Mouse (Mus musculus) MEL (cell line): ENCODE measurements around the gene Gpn2. TPM values are rescaled to one million over a fixed set of nuclear protein-coding genes. Genes with fewer than 3 reads are reported as not detected.

Experiments used
- DNase-seq: peaks from one replicate; pipeline ENCODE4 v3.0.0; 2011; ENCODE audit warnings: low read depth, low spot score
- H3K27ac ChIP-seq: 2 replicates; pipeline ENCODE4 v1.5.1; 2012; ENCODE audit warnings: low read depth, mild to moderate bottlenecking, control low read depth, low read length, moderate library complexity; ENCODE audit not compliant: control insufficient read depth
- H3K27me3 ChIP-seq, 2 experiments: fragments of 150-350 bp in 1 of 2; sonication (generic) in 1 of 2; 2 replicates each; pipeline ENCODE4 v1.6.1; 2012; ENCODE audit warnings: low read length in 2 of 2, mild to moderate bottlenecking in 2 of 2, improper control_type of control experiment in 1 of 2, moderate library complexity in 1 of 2; ENCODE audit not compliant: insufficient read depth in 2 of 2, control insufficient read depth in 1 of 2
- H3K36me3 ChIP-seq, 2 experiments: 2 replicates each; pipeline ENCODE4 v1.6.1; 2012 to 2014; ENCODE audit warnings: low read length in 2 of 2, improper control_type of control experiment in 1 of 2, inconsistent platforms in 1 of 2, mild to moderate bottlenecking in 1 of 2; ENCODE audit not compliant: insufficient read depth in 2 of 2, control insufficient read depth in 1 of 2
- H3K4me1 ChIP-seq, 2 experiments: fragments of 150-350 bp in 1 of 2; sonication (generic) in 1 of 2; 2 replicates each; pipeline ENCODE4 v1.6.1; 2012; ENCODE audit warnings: low read length in 2 of 2, improper control_type of control experiment in 1 of 2, mild to moderate bottlenecking in 1 of 2; ENCODE audit not compliant: insufficient read depth in 2 of 2, control insufficient read depth in 1 of 2
- H3K4me3 ChIP-seq, 2 experiments: fragments of 150-350 bp in 1 of 2; sonication (generic) in 1 of 2; 2 replicates each; pipeline ENCODE4 v1.5.1; 2012; ENCODE audit warnings: low read depth in 2 of 2, low read length in 2 of 2, mild to moderate bottlenecking in 2 of 2, moderate library complexity in 2 of 2, control low read depth in 1 of 2, improper control_type of control experiment in 1 of 2; ENCODE audit not compliant: control insufficient read depth in 1 of 2, insufficient read depth in 1 of 2
- H3K79me2 ChIP-seq: 2 replicates; pipeline ENCODE4 v1.6.1; 2012; ENCODE audit warnings: mild to moderate bottlenecking, low read length, moderate library complexity; ENCODE audit not compliant: control insufficient read depth, poor library complexity, insufficient read depth
- H3K9ac ChIP-seq: 2 replicates; pipeline ENCODE4 v1.6.1; 2012; ENCODE audit warnings: low read depth, mild to moderate bottlenecking, control low read depth, low read length, moderate library complexity; ENCODE audit not compliant: control insufficient read depth, poor library complexity, severe bottlenecking
- H3K9me3 ChIP-seq: fragments of 150-350 bp; sonication (generic); replicated peaks from 2 replicates; pipeline ENCODE4 v1.6.1; 2012; ENCODE audit warnings: mild to moderate bottlenecking, low read length, improper control_type of control experiment, moderate library complexity; ENCODE audit not compliant: insufficient read depth
- BHLHE40 ChIP-seq: IDR thresholded peaks from 2 replicates; pipeline ENCODE4 v1.6.1; 2012; ENCODE audit warnings: low read depth, mild to moderate bottlenecking, inconsistent platforms, low read length, improper control_type of control experiment, borderline replicate concordance
- CHD1 ChIP-seq: IDR thresholded peaks from 2 replicates; pipeline ENCODE4 v1.6.1; 2012; ENCODE audit warnings: low read depth, mild to moderate bottlenecking, inconsistent platforms, low read length, improper control_type of control experiment
- CHD2 ChIP-seq: IDR thresholded peaks from 2 replicates; pipeline ENCODE4 v1.6.1; 2011; ENCODE audit warnings: low read length, improper control_type of control experiment
- CTCF ChIP-seq, 3 experiments: IDR thresholded peaks in 2 of 3; conservative IDR thresholded peaks in 1 of 3; 2 replicates each; pipeline ENCODE4 v1.5.1; 2011 to 2012; ENCODE audit warnings: low read length in 3 of 3, low read depth in 2 of 3, mild to moderate bottlenecking in 2 of 3, improper control_type of control experiment in 1 of 3, inconsistent platforms in 1 of 3, mixed read lengths in 1 of 3, moderate library complexity in 1 of 3; ENCODE audit not compliant: control insufficient read depth in 1 of 3, insufficient read depth in 1 of 3, poor library complexity in 1 of 3, severe bottlenecking in 1 of 3
- E2F4 ChIP-seq: IDR thresholded peaks from 2 replicates; pipeline ENCODE4 v1.6.1; 2011; ENCODE audit warnings: low read depth, low read length, improper control_type of control experiment, borderline replicate concordance
- ELF1 ChIP-seq: IDR thresholded peaks from 2 replicates; pipeline ENCODE4 v1.6.1; 2014; ENCODE audit warnings: low read depth, mild to moderate bottlenecking, inconsistent platforms, low read length, improper control_type of control experiment, moderate library complexity
- ETS1 ChIP-seq: IDR thresholded peaks from 2 replicates; pipeline ENCODE4 v1.6.1; 2012; ENCODE audit warnings: low read depth, mild to moderate bottlenecking, inconsistent platforms, low read length, improper control_type of control experiment, moderate library complexity
- GATA1 ChIP-seq: IDR thresholded peaks from 2 replicates; pipeline ENCODE4 v1.6.1; 2011; ENCODE audit warnings: low read depth, low read length, improper control_type of control experiment
- JUND ChIP-seq: IDR thresholded peaks from 2 replicates; pipeline ENCODE4 v1.6.1; 2011; ENCODE audit warnings: low read depth, mild to moderate bottlenecking, improper control_type of control experiment, low read length
- MAFK ChIP-seq: IDR thresholded peaks from 2 replicates; pipeline ENCODE4 v1.6.1; 2011; ENCODE audit warnings: low read depth, mild to moderate bottlenecking, low read length, improper control_type of control experiment, borderline replicate concordance
- MEF2A ChIP-seq: IDR thresholded peaks from 2 replicates; pipeline ENCODE4 v1.6.1; 2014; ENCODE audit warnings: low read depth, mild to moderate bottlenecking, inconsistent platforms, low read length, improper control_type of control experiment; ENCODE audit not compliant: poor library complexity, insufficient replicate concordance, severe bottlenecking; ENCODE audit errors: extremely low read depth
- MYB ChIP-seq: IDR thresholded peaks from 2 replicates; pipeline ENCODE4 v1.6.1; 2011; ENCODE audit warnings: mild to moderate bottlenecking, low read depth, low read length, improper control_type of control experiment
- RCOR1 ChIP-seq: IDR thresholded peaks from 2 replicates; pipeline ENCODE4 v1.6.1; 2012; ENCODE audit warnings: low read depth, mild to moderate bottlenecking, inconsistent platforms, low read length, improper control_type of control experiment
- SIN3A ChIP-seq: IDR thresholded peaks from 2 replicates; pipeline ENCODE4 v1.6.1; 2012; ENCODE audit warnings: low read length, improper control_type of control experiment, inconsistent platforms
- SMC3 ChIP-seq: IDR thresholded peaks from 2 replicates; pipeline ENCODE4 v1.6.1; 2011; ENCODE audit warnings: low read depth, low read length, improper control_type of control experiment
- TAL1 ChIP-seq: IDR thresholded peaks from 2 replicates; pipeline ENCODE4 v1.6.1; 2012; ENCODE audit warnings: mild to moderate bottlenecking, inconsistent platforms, low read length, moderate library complexity, mixed read lengths
- TBP ChIP-seq: IDR thresholded peaks from 2 replicates; pipeline ENCODE4 v1.8.0; 2011; ENCODE audit warnings: low read depth, low read length, improper control_type of control experiment
- USF2 ChIP-seq, 2 experiments: IDR thresholded peaks; 2 replicates each; pipeline ENCODE4 v1.6.1; 2011 to 2012; ENCODE audit warnings: improper control_type of control experiment in 2 of 2, low read length in 2 of 2, borderline replicate concordance in 1 of 2, inconsistent platforms in 1 of 2, low read depth in 1 of 2, mild to moderate bottlenecking in 1 of 2; ENCODE audit not compliant: insufficient read depth in 1 of 2
- polyA plus RNA-seq, 2 experiments: library from polyadenylated mRNA; stranded (reverse) in 1 of 2; unstranded in 1 of 2; fragments of >175 nt in 1 of 2; fragments of >200 nt in 1 of 2; gene quantifications; 2 replicates each; pipeline versions ENCODE4 v1.2.1 to v1.2.4; 2012; ENCODE audit warnings: low replicate concordance in 2 of 2, low read depth in 1 of 2; ENCODE audit not compliant: insufficient read length in 2 of 2, insufficient read depth in 1 of 2, missing spikeins in 1 of 2
- total RNA-seq: library from RNA; depleted of rRNA; stranded (reverse); fragments of 300-350 nt; gene quantifications from 2 replicates; pipeline ENCODE4 v1.2.3, GENCODE M21; 2012

The Gpn2 gene
- total and polyA plus RNA-seq, 3 experiments, result 28.6 to 43.3 TPM; not detected in 1

DNA sequence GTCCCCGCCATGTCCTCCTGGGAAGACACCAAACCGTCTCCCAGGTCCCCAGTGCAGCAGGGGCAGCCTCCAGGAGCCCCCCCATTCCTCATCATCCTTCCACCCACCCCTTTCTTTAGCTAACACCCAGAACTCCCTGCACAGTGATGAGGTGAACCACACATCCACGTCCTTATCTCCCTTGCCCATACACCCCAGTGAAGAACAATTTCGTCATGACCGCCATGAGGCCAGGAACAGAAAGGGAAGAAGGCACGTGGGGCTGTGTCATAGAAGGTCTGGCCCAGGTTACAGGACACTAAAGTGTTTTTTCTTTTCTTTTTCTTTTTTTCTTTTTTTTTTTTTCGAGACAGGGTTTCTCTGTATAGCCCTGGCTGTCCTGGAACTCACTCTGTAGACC, 40.7 kb downstream of the Gpn2 start:
- no peak overlapping the region for H3K9ac ChIP-seq
- no peaks in the 10 kb centered on the region for H3K9me3 ChIP-seq
- H3K4me3 ChIP-seq, result no peak overlapping the region
- H3K4me1 ChIP-seq, result no peaks in the 10 kb centered on the region
- TF ChIP-seq USF2 (IDR thresholded peaks at IDR 0.05; ENCODE audit: borderline replicate concordance in 1 of 2, insufficient read depth in 1 of 2, low read depth in 1 of 2, low read length in 2 of 2), result no peak
- TF ChIP-seq GATA1, result no peak
- no peak for TF ChIP-seq MEF2A
- TF ChIP-seq CHD2, result no peak
- no peak for TF ChIP-seq ETS1
- TF ChIP-seq, all 39 proteins: peak for 0
- Histone ChIP-seq H3K27ac (no peak overlapping the region), H3K36me3 (no peaks in the 10 kb centered on the region; a peak in 1 of 4 replicates), H3K27me3 (no peaks in the 10 kb centered on the region), H3K79me2 (no peaks in the 10 kb centered on the region)
- DNase-seq, result no peak

DNA sequence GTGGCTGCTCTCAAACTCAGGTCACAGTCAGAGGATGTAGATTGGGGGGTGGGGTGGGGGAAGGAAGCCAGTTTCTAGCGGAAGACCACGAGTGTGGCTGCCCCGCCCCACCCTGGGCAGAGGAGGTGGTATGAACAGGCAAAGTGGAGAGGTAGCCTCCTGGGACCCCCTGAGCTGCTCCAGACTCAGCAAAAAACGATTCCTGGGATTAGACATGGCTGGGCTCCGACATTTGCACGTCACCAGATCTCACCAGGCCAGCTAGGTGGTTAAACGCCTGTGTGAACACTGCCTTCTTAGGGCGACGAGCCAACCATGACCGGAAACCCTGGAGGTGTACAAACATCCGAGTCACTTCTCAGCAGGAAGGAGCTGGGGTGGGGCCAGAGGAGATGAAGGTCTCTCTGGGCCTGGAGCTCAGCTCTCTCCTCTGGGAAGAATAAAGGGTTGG, 41.5 kb downstream of the Gpn2 start:
- Histone ChIP-seq H3K4me1 (no peaks in the 10 kb centered on the region), H3K27me3 (no peaks in the 10 kb centered on the region), H3K27ac (no peak overlapping the region), H3K9ac (no peak overlapping the region), H3K4me3 (no peak overlapping the region), H3K9me3 (no peaks in the 10 kb centered on the region), H3K79me2 (no peaks in the 10 kb centered on the region), H3K36me3 (no peaks in the 10 kb centered on the region; a peak in 1 of 4 replicates)
- no peak for DNase-seq
- TF ChIP-seq SIN3A (no peak), USF2 (IDR thresholded peaks at IDR 0.05; ENCODE audit: borderline replicate concordance in 1 of 2, insufficient read depth in 1 of 2, low read depth in 1 of 2, low read length in 2 of 2) (no peak), E2F4 (no peak), MAFK (no peak), TAL1 (no peak), RCOR1 (no peak), JUND (no peak), SMC3 (no peak), MYB (no peak), MEF2A (no peak), CHD1 (no peak), ELF1 (no peak), BHLHE40 (no peak), TBP (no peak), CTCF (IDR thresholded peaks at IDR 0.05 in 2 of 3, conservative IDR thresholded peaks at IDR 0.05 in 1 of 3; ENCODE audit: control insufficient read depth in 1 of 3, insufficient read depth in 1 of 3, low read depth in 2 of 3, low read length in 3 of 3, poor library complexity in 1 of 3, severe bottlenecking in 1 of 3) (no peak), GATA1 (no peak)
